Mouse (Mus musculus) kidney, adult 2 months (tissue): ENCODE measurements at regions not wholly inside any gene's neighbourhood (a gene's known extent, or its start where the extent isn't known, plus 50 kb on each side); places are given as distances from the start of the nearest gene placed in this dataset.

Experiments used
- CTCF ChIP-seq: fragments of 200-500 bp; conservative IDR thresholded peaks from 2 replicates; pipeline ENCODE4 v1.5.1; 2011; ENCODE audit warnings: low read depth, mild to moderate bottlenecking, control low read depth, low read length, moderate library complexity, mixed read lengths; ENCODE audit not compliant: insufficient read depth, insufficient read length
- POLR2A ChIP-seq: fragments of 200-500 bp; IDR thresholded peaks from one replicate; pipeline ENCODE4 v1.6.1; 2011; ENCODE audit warnings: low read depth, low read length, control low read depth

DNA sequence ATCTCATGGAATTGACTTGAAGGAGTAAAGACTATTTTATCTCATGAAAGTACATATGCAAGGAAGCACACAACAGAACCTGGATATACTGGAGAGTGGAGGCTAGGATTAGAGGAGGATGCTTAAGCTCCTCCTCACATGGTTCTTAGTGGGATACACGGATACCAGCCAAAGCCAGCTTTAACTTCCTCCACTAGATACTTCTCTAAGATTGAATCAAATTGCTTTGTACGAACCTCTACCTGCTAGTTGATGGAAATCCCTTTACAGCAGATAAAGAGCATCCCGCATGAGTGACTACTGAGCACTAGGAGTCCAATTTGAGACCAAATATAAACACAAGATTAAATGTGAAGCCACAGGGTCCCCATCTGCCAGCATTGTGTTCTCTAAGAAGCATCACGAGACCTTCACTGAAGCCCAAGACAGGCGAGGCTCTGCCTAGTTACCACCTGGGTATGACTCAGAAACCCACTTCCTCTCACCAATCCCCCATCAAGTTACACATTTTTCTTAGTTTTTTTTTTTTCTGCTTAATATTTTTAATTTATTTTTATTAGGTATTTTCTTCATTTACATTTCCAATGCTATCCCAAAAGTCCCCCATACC lies 307.9 kb upstream of the Lrrc3b start:
- TF ChIP-seq POLR2A (no peak), CTCF (no peak)
